Mouse (Mus musculus) forebrain, embryonic 12.5 days (tissue): ENCODE measurements around the gene Bmx. TPM values are rescaled to one million over a fixed set of nuclear protein-coding genes. Genes with fewer than 3 reads are reported as not detected.

ENCODE experiments used
- ATAC-seq: fragments of 200-750 bp; cut with Nextera tagmentation; 2 replicates; pipeline ENCODE4 v1.8.0; 2017; ENCODE audit warnings: moderate TSS enrichment; ENCODE audit not compliant: low FRiP score
- H3K27ac ChIP-seq: fragments of 300-500 bp; sonication (generic); 2 replicates; pipeline ENCODE4 v1.5.1; 2016; ENCODE audit warnings: mild to moderate bottlenecking
- H3K27me3 ChIP-seq: fragments of 300-500 bp; sonication (generic); 2 replicates; pipeline ENCODE4 v1.6.1; 2016; ENCODE audit warnings: mild to moderate bottlenecking
- H3K36me3 ChIP-seq: fragments of 300-500 bp; sonication (generic); replicated peaks from 2 replicates; pipeline ENCODE4 v1.6.1; 2016; ENCODE audit warnings: mild to moderate bottlenecking
- H3K4me1 ChIP-seq: fragments of 300-500 bp; sonication (generic); 2 replicates; pipeline ENCODE4 v1.6.1; 2016
- H3K4me2 ChIP-seq: fragments of 300-500 bp; sonication (generic); 2 replicates; pipeline ENCODE4 v1.6.1; 2016; ENCODE audit warnings: mild to moderate bottlenecking, moderate library complexity
- H3K4me3 ChIP-seq: fragments of 300-500 bp; sonication (generic); replicated peaks from 2 replicates; pipeline ENCODE4 v1.5.1; 2016; ENCODE audit warnings: mild to moderate bottlenecking
- H3K9ac ChIP-seq: fragments of 300-500 bp; sonication (generic); 2 replicates; pipeline ENCODE4 v1.6.1; 2016; ENCODE audit warnings: mild to moderate bottlenecking
- H3K9me3 ChIP-seq: fragments of 300-500 bp; sonication (generic); 2 replicates; pipeline ENCODE4 v1.6.1; 2016
- WGBS: fragments of 180-500 bp; shearing (Covaris S2); methylation state at CpG from one replicate; pipeline ENCODE4 v1.1.7; 2016; 5-methylcytosine and 5-hydroxymethylcytosine counted together
- polyA plus RNA-seq: library from polyadenylated mRNA; unstranded; fragments of >200 nt; fragmentation: Nextera tagmentation; extraction: Ambion mirVana; gene quantifications from 2 replicates; pipeline ENCODE4 v1.2.1, GENCODE M21; 2016

Bmx gene
- polyA plus RNA-seq, 1 experiment from 2014 or later, result 0.15 TPM

- Histone ChIP-seq H3K4me3 (no peak overlapping the region), H3K36me3 (no peaks in the 10 kb centered on the region), H3K9ac (no peak overlapping the region), H3K27me3 (peaks cover 21% of the 10 kb centered on the region), H3K4me1 (no peaks in the 10 kb centered on the region), H3K27ac (no peak overlapping the region), H3K4me2 (no peak overlapping the region), H3K9me3 (no peaks in the 10 kb centered on the region)
- 58% methylated on average over 2 of the region's 2 CpGs for WGBS
- no peak for ATAC-seq
These were observed 11.3 kb downstream of the Bmx start for GRCm38 (mm10) chrX:164246722-164247121.

- WGBS, result 18% methylated on average over 5 of the region's 5 CpGs
- H3K4me2 ChIP-seq, result peak overlapping the region; percentile 30
- peak; percentile 68 for ATAC-seq
- no peak overlapping the region for H3K27ac ChIP-seq
- H3K4me3 ChIP-seq, result no peak overlapping the region
- H3K36me3 ChIP-seq, result no peaks in the 10 kb centered on the region
- no peaks in the 10 kb centered on the region for H3K4me1 ChIP-seq
- no peaks in the 10 kb centered on the region for H3K9me3 ChIP-seq
- peaks cover 21% of the 10 kb centered on the region for H3K27me3 ChIP-seq
- H3K9ac ChIP-seq, result no peak overlapping the region
These were observed 12.3 kb downstream of the Bmx start for GRCm38 (mm10) chrX:164245714-164246113.

- WGBS, result 64% methylated on average over 8 of the region's 8 CpGs
- Histone ChIP-seq H3K4me2 (no peak overlapping the region), H3K27ac (no peak overlapping the region), H3K9me3 (no peaks in the 10 kb centered on the region), H3K9ac (no peak overlapping the region), H3K36me3 (no peaks in the 10 kb centered on the region), H3K4me3 (no peak overlapping the region), H3K4me1 (no peaks in the 10 kb centered on the region), H3K27me3 (no peaks in the 10 kb centered on the region)
- ATAC-seq, result no peak
These were observed 24.6 kb downstream of the Bmx start for GRCm38 (mm10) chrX:164233380-164233779.

GRCm38 (mm10) chrX:164221989-164222388 is 36.0 kb downstream of the Bmx start:
- no peaks in the 10 kb centered on the region for H3K36me3 ChIP-seq
- H3K4me1 ChIP-seq, result no peaks in the 10 kb centered on the region
- 75% methylated on average over 2 of the region's 2 CpGs for WGBS
- H3K4me3 ChIP-seq, result no peak overlapping the region
- ATAC-seq, result no peak
- H3K27ac ChIP-seq, result no peak overlapping the region
- no peak overlapping the region for H3K9ac ChIP-seq
- H3K4me2 ChIP-seq, result no peak overlapping the region
- no peaks in the 10 kb centered on the region for H3K9me3 ChIP-seq
- peaks cover 13% of the 10 kb centered on the region; the same call in 1 of the 2 replicates for H3K27me3 ChIP-seq

GRCm38 (mm10) chrX:164200547-164200946 is 57.4 kb downstream of the Bmx start:
- H3K4me1 ChIP-seq, result no peaks in the 10 kb centered on the region
- no peaks in the 10 kb centered on the region for H3K9me3 ChIP-seq
- H3K4me2 ChIP-seq, result no peak overlapping the region
- ATAC-seq, result no peak
- WGBS, result 77% methylated on average over 5 of the region's 5 CpGs
- H3K9ac ChIP-seq, result no peak overlapping the region
- H3K36me3 ChIP-seq, result no peaks in the 10 kb centered on the region
- H3K27me3 ChIP-seq, result peaks cover 10% of the 10 kb centered on the region; the same call in 1 of the 2 replicates
- no peak overlapping the region for H3K27ac ChIP-seq
- no peak overlapping the region for H3K4me3 ChIP-seq

GRCm38 (mm10) chrX:164197679-164198078 is 60.3 kb downstream of the Bmx start:
- WGBS, result 86% methylated on average over 2 of the region's 2 CpGs
- H3K9me3 ChIP-seq, result no peaks in the 10 kb centered on the region
- H3K27ac ChIP-seq, result no peak overlapping the region
- H3K36me3 ChIP-seq, result no peaks in the 10 kb centered on the region
- H3K4me1 ChIP-seq, result no peaks in the 10 kb centered on the region
- no peak overlapping the region for H3K9ac ChIP-seq
- no peak for ATAC-seq
- no peak overlapping the region for H3K4me2 ChIP-seq
- peaks cover 10% of the 10 kb centered on the region; the same call in 1 of the 2 replicates for H3K27me3 ChIP-seq
- H3K4me3 ChIP-seq, result no peak overlapping the region

GRCm38 (mm10) chrX:164189880-164190279 is 68.1 kb downstream of the Bmx start:
- H3K27me3 ChIP-seq, result peaks cover 3% of the 10 kb centered on the region; the same call in 1 of the 2 replicates
- H3K4me2 ChIP-seq, result no peak overlapping the region
- no peak overlapping the region for H3K9ac ChIP-seq
- no peaks in the 10 kb centered on the region for H3K9me3 ChIP-seq
- H3K4me3 ChIP-seq, result no peak overlapping the region
- H3K27ac ChIP-seq, result no peak overlapping the region
- ATAC-seq, result no peak
- H3K36me3 ChIP-seq, result no peaks in the 10 kb centered on the region
- H3K4me1 ChIP-seq, result no peaks in the 10 kb centered on the region

- no peaks in the 10 kb centered on the region for H3K9me3 ChIP-seq
- ATAC-seq, result 0 out of 2 replicates have a peak, but pooled peaks have one; percentile 58
- no peak overlapping the region for H3K9ac ChIP-seq
- WGBS, result 35% methylated on average over 3 of the region's 3 CpGs
- H3K36me3 ChIP-seq, result no peaks in the 10 kb centered on the region
- no peak overlapping the region for H3K27ac ChIP-seq
- H3K4me2 ChIP-seq, result no peak overlapping the region
- no peaks in the 10 kb centered on the region for H3K4me1 ChIP-seq
- peaks cover 10% of the 10 kb centered on the region; the same call in 1 of the 2 replicates for H3K27me3 ChIP-seq
- no peak overlapping the region for H3K4me3 ChIP-seq
These were observed 74.1 kb downstream of the Bmx start for GRCm38 (mm10) chrX:164183844-164184243.

- Histone ChIP-seq H3K27ac (no peak overlapping the region), H3K9me3 (no peaks in the 10 kb centered on the region), H3K9ac (no peak overlapping the region), H3K4me2 (no peak overlapping the region), H3K4me1 (no peaks in the 10 kb centered on the region), H3K27me3 (peaks cover 17% of the 10 kb centered on the region), H3K36me3 (no peaks in the 10 kb centered on the region), H3K4me3 (no peak overlapping the region)
- WGBS, result 11% methylated on average over 3 of the region's 3 CpGs
- peak; percentile 58; the same call in 1 of the 2 replicates for ATAC-seq
These were observed 78.2 kb downstream of the Bmx start for GRCm38 (mm10) chrX:164179746-164180145.

- H3K36me3 ChIP-seq, result no peaks in the 10 kb centered on the region
- WGBS, result 85% methylated on average over 2 of the region's 2 CpGs
- ATAC-seq, result no peak
- no peak overlapping the region for H3K27ac ChIP-seq
- no peak overlapping the region for H3K4me3 ChIP-seq
- no peak overlapping the region for H3K9ac ChIP-seq
- H3K4me1 ChIP-seq, result no peaks in the 10 kb centered on the region
- no peaks in the 10 kb centered on the region for H3K9me3 ChIP-seq
- H3K4me2 ChIP-seq, result no peak overlapping the region
- peaks cover 19% of the 10 kb centered on the region for H3K27me3 ChIP-seq
These were observed 79.1 kb downstream of the Bmx start for GRCm38 (mm10) chrX:164178856-164179255.

GRCm38 (mm10) chrX:164175780-164176179 is 82.2 kb downstream of the Bmx start:
- peaks cover 13% of the 10 kb centered on the region; the same call in 1 of the 2 replicates for H3K27me3 ChIP-seq
- no peak overlapping the region for H3K4me2 ChIP-seq
- H3K4me3 ChIP-seq, result no peak overlapping the region
- H3K9me3 ChIP-seq, result no peaks in the 10 kb centered on the region
- WGBS, result 44% methylated on average over 2 of the region's 2 CpGs
- no peak overlapping the region for H3K9ac ChIP-seq
- no peaks in the 10 kb centered on the region for H3K36me3 ChIP-seq
- H3K4me1 ChIP-seq, result no peaks in the 10 kb centered on the region
- no peak for ATAC-seq
- no peak overlapping the region for H3K27ac ChIP-seq

- peaks cover 13% of the 10 kb centered on the region; the same call in 1 of the 2 replicates for H3K27me3 ChIP-seq
- H3K9me3 ChIP-seq, result no peaks in the 10 kb centered on the region
- H3K36me3 ChIP-seq, result no peaks in the 10 kb centered on the region
- H3K4me2 ChIP-seq, result no peak overlapping the region
- H3K27ac ChIP-seq, result no peak overlapping the region
- WGBS, result 93% methylated on average over 1 of the region's 1 CpGs
- H3K4me3 ChIP-seq, result no peak overlapping the region
- no peak overlapping the region for H3K9ac ChIP-seq
- no peaks in the 10 kb centered on the region for H3K4me1 ChIP-seq
- ATAC-seq, result no peak
These were observed 82.7 kb downstream of the Bmx start for GRCm38 (mm10) chrX:164175311-164175710.

- no peak overlapping the region for H3K4me2 ChIP-seq
- H3K36me3 ChIP-seq, result no peaks in the 10 kb centered on the region
- no peaks in the 10 kb centered on the region for H3K4me1 ChIP-seq
- H3K9me3 ChIP-seq, result no peaks in the 10 kb centered on the region
- peaks cover 13% of the 10 kb centered on the region; the same call in 1 of the 2 replicates for H3K27me3 ChIP-seq
- H3K4me3 ChIP-seq, result no peak overlapping the region
- 85% methylated on average over 4 of the region's 4 CpGs for WGBS
- no peak for ATAC-seq
- no peak overlapping the region for H3K27ac ChIP-seq
- no peak overlapping the region for H3K9ac ChIP-seq
These were observed 84.1 kb downstream of the Bmx start for GRCm38 (mm10) chrX:164173880-164174279.
